Mouse (Mus musculus) forebrain, embryonic 16.5 days (tissue): Measurements from ENCODE around the gene Nr3c2. TPM values are rescaled to one million over a fixed set of nuclear protein-coding genes. Genes with fewer than 3 reads are reported as not detected.

Source experiments
- ATAC-seq: fragments of 200-750 bp; cut with Nextera tagmentation; 2 replicates; pipeline ENCODE4 v1.8.0; 2017; ENCODE audit warnings: mild to moderate bottlenecking, moderate library complexity
- H3K27ac ChIP-seq: fragments of 300-500 bp; sonication (generic); 2 replicates; pipeline ENCODE4 v1.5.1; 2014; ENCODE audit warnings: low read length, control low read depth
- H3K27me3 ChIP-seq: fragments of 300-500 bp; sonication (generic); replicated peaks from 2 replicates; pipeline ENCODE4 v1.6.1; 2014; ENCODE audit warnings: low read length; ENCODE audit not compliant: control insufficient read depth, insufficient read depth
- H3K36me3 ChIP-seq: fragments of 300-500 bp; sonication (generic); 2 replicates; pipeline ENCODE4 v1.6.1; 2014; ENCODE audit not compliant: control insufficient read depth, insufficient read depth
- H3K4me1 ChIP-seq: fragments of 300-500 bp; sonication (generic); replicated peaks from 2 replicates; pipeline ENCODE4 v1.6.1; 2014; ENCODE audit warnings: low read length; ENCODE audit not compliant: control insufficient read depth, insufficient read depth
- H3K4me2 ChIP-seq: fragments of 300-500 bp; sonication (generic); 2 replicates; pipeline ENCODE4 v1.6.1; 2014; ENCODE audit warnings: mild to moderate bottlenecking, low read length, control low read depth
- H3K4me3 ChIP-seq: fragments of 300-500 bp; sonication (generic); replicated peaks from 2 replicates; pipeline ENCODE4 v1.5.1; 2014; ENCODE audit warnings: mild to moderate bottlenecking, low read length, control low read depth
- H3K9ac ChIP-seq: fragments of 300-500 bp; sonication (generic); replicated peaks from 2 replicates; pipeline ENCODE4 v1.6.1; 2014; ENCODE audit warnings: low read depth, low read length, control low read depth
- H3K9me3 ChIP-seq: fragments of 300-500 bp; sonication (generic); 2 replicates; pipeline ENCODE4 v1.6.1; 2016; ENCODE audit warnings: low read length; ENCODE audit not compliant: control insufficient read depth
- WGBS: fragments of 180-500 bp; shearing (Covaris S2); extraction: QIAGEN DNeasy Blood & Tissue Kit; methylation state at CpG from one replicate; pipeline ENCODE4 v1.1.7; 2014; 5-methylcytosine and 5-hydroxymethylcytosine counted together
- polyA plus RNA-seq: library from polyadenylated mRNA; unstranded; fragments of >200 nt; fragmentation: Nextera tagmentation; extraction: Ambion mirVana; gene quantifications from 2 replicates; pipeline ENCODE4 v1.2.1, GENCODE M21; 2015

Gene Nr3c2
- polyA plus RNA-seq, 1 experiment from 2014 or later = 5.3 TPM

DNA sequence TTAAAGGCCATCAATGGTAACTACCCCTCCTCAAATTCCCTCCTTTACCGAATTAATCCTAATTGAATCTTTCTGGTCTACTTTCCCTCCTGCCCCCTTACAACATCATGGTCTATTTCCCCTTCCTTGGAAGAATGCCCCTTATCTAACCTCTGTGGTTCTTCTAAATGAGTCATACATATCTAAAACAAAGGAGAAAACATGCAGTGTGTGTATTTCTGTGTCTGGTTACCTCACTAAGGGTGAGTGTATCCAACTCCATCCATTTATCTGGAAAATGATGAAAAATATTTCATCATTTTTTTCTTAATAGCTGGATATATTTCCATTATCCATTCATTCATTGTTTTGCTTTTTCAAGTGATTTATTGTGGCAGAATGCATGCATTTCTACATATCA lies 332.0 kb downstream of the Nr3c2 start:
- Histone ChIP-seq H3K36me3 (no peaks in the 10 kb centered on the region), H3K4me1 (peaks cover 4% of the 10 kb centered on the region; the same call in 1 of the 2 replicates), H3K27me3 (no peaks in the 10 kb centered on the region), H3K27ac (no peak overlapping the region), H3K4me3 (no peak overlapping the region), H3K4me2 (no peak overlapping the region), H3K9me3 (no peaks in the 10 kb centered on the region), H3K9ac (no peak overlapping the region)
- WGBS = 86% methylated on average over 1 of the region's 1 CpGs
- ATAC-seq = no peak

DNA sequence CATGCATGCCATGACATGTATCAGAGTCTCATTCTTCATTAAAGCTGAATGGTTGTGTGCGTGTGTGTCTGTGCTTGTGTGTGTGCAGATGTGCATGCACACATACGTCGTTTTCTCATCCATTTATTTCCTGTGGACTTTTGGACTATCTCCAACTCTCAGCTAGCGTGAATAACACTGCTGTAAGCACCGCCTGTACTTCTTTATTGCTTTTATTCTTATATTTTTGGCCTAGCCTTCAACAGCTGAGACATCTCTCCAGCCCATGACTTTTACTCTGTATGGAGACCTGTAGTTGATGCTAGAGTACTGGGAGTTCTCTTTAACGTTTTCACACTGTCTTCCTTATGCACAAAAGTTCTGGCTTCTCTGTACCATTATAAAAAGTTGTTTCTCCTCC lies 332.6 kb downstream of the Nr3c2 start:
- Histone ChIP-seq H3K36me3 (no peaks in the 10 kb centered on the region), H3K9ac (no peak overlapping the region), H3K4me3 (no peak overlapping the region), H3K27me3 (no peaks in the 10 kb centered on the region), H3K9me3 (no peaks in the 10 kb centered on the region), H3K27ac (no peak overlapping the region), H3K4me1 (peaks cover 4% of the 10 kb centered on the region; the same call in 1 of the 2 replicates), H3K4me2 (no peak overlapping the region)
- WGBS = 40% methylated on average over 6 of the region's 6 CpGs
- ATAC-seq = no peak

GRCm38 (mm10) chr8:77232411-77232810 lies 333.2 kb downstream of the Nr3c2 start:
- Histone ChIP-seq H3K9me3 (no peaks in the 10 kb centered on the region), H3K27me3 (no peaks in the 10 kb centered on the region), H3K36me3 (no peaks in the 10 kb centered on the region), H3K9ac (no peak overlapping the region), H3K27ac (no peak overlapping the region), H3K4me2 (no peak overlapping the region), H3K4me3 (no peak overlapping the region), H3K4me1 (peaks cover 4% of the 10 kb centered on the region; the same call in 1 of the 2 replicates)
- no peak for ATAC-seq
- WGBS = 73% methylated on average over 3 of the region's 3 CpGs

DNA sequence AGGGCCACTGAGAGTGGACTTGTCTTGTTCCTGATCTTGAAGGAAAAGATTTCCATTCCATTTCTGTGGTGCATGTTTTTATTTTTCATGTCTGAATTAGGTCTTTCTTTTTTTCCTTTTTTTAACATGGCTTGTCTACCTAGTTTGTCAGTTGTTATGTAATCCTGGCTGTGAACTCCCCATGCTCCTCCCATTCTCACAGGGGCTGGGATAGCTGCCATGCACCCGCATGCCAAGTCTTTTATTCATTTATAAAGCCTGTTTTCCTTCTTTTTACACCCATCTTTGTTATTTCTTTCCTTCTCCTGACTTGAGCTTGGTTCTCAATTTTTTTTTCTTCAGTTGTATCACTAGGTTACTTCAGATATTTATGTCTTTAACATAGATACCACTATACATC lies 337.5 kb downstream of the Nr3c2 start:
- WGBS = 54% methylated on average over 1 of the region's 1 CpGs
- no peaks in the 10 kb centered on the region for H3K36me3 ChIP-seq
- peaks cover 3% of the 10 kb centered on the region; the same call in 1 of the 2 replicates for H3K4me1 ChIP-seq
- H3K4me3 ChIP-seq = no peak overlapping the region
- H3K27ac ChIP-seq = no peak overlapping the region
- no peak overlapping the region for H3K4me2 ChIP-seq
- H3K9me3 ChIP-seq = no peaks in the 10 kb centered on the region
- H3K27me3 ChIP-seq = no peaks in the 10 kb centered on the region
- ATAC-seq = no peak
- H3K9ac ChIP-seq = no peak overlapping the region

DNA sequence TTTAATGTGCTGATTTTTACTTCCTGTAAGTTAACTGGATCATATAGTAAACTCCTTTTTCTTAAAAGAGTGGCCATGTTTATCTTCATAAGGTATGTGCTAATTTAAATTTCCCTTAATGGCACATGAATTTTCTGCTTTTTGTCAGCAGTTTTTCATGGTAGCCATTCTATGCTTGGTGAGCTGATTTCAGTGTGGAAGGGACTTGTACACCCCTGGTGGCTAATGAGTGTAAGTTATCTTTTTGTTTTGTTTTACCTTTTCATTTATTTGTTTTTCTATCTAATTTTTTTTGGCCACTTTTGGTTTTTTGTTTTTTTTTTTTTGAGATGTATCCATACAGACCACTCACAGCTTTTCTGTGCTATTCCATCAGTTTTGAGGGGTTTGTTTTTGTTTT lies 340.2 kb downstream of the Nr3c2 start:
- Histone ChIP-seq H3K4me1 (no peaks in the 10 kb centered on the region), H3K36me3 (no peaks in the 10 kb centered on the region), H3K4me2 (no peak overlapping the region), H3K9me3 (no peaks in the 10 kb centered on the region), H3K27ac (no peak overlapping the region), H3K27me3 (no peaks in the 10 kb centered on the region), H3K9ac (no peak overlapping the region), H3K4me3 (no peak overlapping the region)
- no peak for ATAC-seq

GRCm38 (mm10) chr8:77241381-77241780 lies 342.1 kb downstream of the Nr3c2 start:
- no peaks in the 10 kb centered on the region for H3K9me3 ChIP-seq
- no peak for ATAC-seq
- no peak overlapping the region for H3K27ac ChIP-seq
- H3K9ac ChIP-seq = no peak overlapping the region
- no peak overlapping the region for H3K4me2 ChIP-seq
- no peak overlapping the region for H3K4me3 ChIP-seq
- no peaks in the 10 kb centered on the region for H3K27me3 ChIP-seq
- H3K36me3 ChIP-seq = no peaks in the 10 kb centered on the region
- WGBS = 89% methylated on average over 3 of the region's 3 CpGs
- H3K4me1 ChIP-seq = no peaks in the 10 kb centered on the region

DNA sequence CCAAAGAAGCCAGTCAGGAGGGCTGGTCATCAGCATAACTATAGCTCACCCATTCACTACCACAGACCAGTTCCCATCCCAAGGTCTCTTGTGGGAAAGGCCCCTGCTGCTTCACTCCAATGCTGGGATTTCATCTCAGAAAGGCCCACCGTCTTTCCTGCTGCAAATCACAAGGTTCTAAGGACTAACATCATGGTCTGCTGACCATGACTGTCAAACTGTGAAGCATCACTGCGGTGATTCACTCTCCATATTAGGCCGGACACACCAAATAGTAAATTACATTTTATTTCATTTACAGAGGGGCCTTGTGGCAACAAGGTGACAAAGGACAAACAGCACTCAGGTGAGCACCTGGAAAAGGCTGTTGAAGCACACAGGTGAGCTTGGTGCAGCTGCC lies 350.9 kb downstream of the Nr3c2 start:
- no peak for ATAC-seq
- Histone ChIP-seq H3K4me2 (no peak overlapping the region), H3K4me1 (no peaks in the 10 kb centered on the region)

GRCm38 (mm10) chr8:77251134-77251533 lies 351.9 kb downstream of the Nr3c2 start:
- Histone ChIP-seq H3K4me2 (no peak overlapping the region), H3K9ac (no peak overlapping the region), H3K27me3 (no peaks in the 10 kb centered on the region), H3K36me3 (no peaks in the 10 kb centered on the region), H3K27ac (no peak overlapping the region), H3K4me1 (peaks cover 2% of the 10 kb centered on the region; the same call in 1 of the 2 replicates), H3K9me3 (no peaks in the 10 kb centered on the region), H3K4me3 (no peak overlapping the region)
- 98% methylated on average over 5 of the region's 5 CpGs for WGBS
- no peak for ATAC-seq

More for the DNA sequence above, 350.9 kb downstream of the Nr3c2 start:
- Histone ChIP-seq H3K9ac (no peak overlapping the region), H3K27ac (no peak overlapping the region), H3K9me3 (no peaks in the 10 kb centered on the region), H3K27me3 (no peaks in the 10 kb centered on the region), H3K4me3 (no peak overlapping the region), H3K36me3 (no peaks in the 10 kb centered on the region)
- WGBS = 88% methylated on average over 3 of the region's 3 CpGs

GRCm38 (mm10) chr8:77254466-77254865 lies 355.2 kb downstream of the Nr3c2 start:
- Histone ChIP-seq H3K9me3 (no peaks in the 10 kb centered on the region), H3K4me1 (peaks cover 9% of the 10 kb centered on the region), H3K36me3 (no peaks in the 10 kb centered on the region), H3K27me3 (no peaks in the 10 kb centered on the region), H3K27ac (no peak overlapping the region), H3K4me3 (no peak overlapping the region), H3K9ac (no peak overlapping the region), H3K4me2 (no peak overlapping the region)
- 84% methylated on average over 5 of the region's 5 CpGs for WGBS
- ATAC-seq = no peak

DNA sequence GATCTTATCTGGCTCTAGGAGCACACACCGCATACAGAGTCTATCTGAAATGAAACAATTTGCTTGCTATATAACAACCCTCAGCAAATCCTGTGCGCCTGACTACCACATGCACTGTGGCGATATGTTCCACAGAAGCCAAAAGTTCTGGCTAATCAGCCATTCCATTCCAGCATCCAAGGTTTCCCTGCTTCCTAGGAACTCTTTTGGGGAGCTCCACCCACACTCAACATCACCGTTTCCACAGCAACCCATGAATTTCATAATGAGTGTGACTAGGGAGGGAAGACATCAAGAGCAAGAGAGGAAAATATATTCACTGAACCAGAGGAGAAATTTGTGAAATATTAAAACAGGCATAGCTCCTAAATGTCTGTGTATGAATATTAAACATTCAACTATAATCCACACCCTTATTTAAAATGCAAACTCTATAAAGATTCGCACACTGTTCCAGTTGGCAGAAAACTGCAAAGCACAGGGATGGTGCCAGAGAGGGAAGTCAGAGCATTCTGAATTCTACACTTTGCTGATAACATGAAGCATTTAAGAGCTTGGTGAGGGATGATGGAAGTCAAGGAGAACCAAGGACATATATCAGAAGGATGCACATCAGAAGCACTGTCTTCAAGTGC lies 357.3 kb downstream of the Nr3c2 start:
- peak overlapping the region; percentile 48 for H3K27ac ChIP-seq

More for the DNA sequence above, 357.3 kb downstream of the Nr3c2 start:
- peak; percentile 87 for ATAC-seq
- H3K9ac ChIP-seq = no peak overlapping the region
- no peak overlapping the region for H3K4me2 ChIP-seq
- WGBS = 66% methylated on average over 5 of the region's 5 CpGs
- H3K4me3 ChIP-seq = no peak overlapping the region
- peaks cover 9% of the 10 kb centered on the region for H3K4me1 ChIP-seq
- no peaks in the 10 kb centered on the region for H3K9me3 ChIP-seq
- no peaks in the 10 kb centered on the region for H3K36me3 ChIP-seq
- no peaks in the 10 kb centered on the region for H3K27me3 ChIP-seq
